Mouse (Mus musculus) forebrain, postnatal 0 days (tissue): ENCODE measurements around the gene Micu1. TPM values are rescaled to one million over a fixed set of nuclear protein-coding genes. Genes with fewer than 3 reads are reported as not detected.

Experiments
- ATAC-seq: fragments of 200-750 bp; cut with Nextera tagmentation; 2 replicates; pipeline ENCODE4 v1.8.0; 2017; ENCODE audit warnings: mild to moderate bottlenecking, moderate library complexity
- DNase-seq: peaks from one replicate; pipeline ENCODE4 v3.0.0-alpha.2; 2015
- H3K27ac ChIP-seq: fragments of 300-500 bp; sonication (generic); 2 replicates; pipeline ENCODE4 v1.5.1; 2014; ENCODE audit warnings: low read depth, mild to moderate bottlenecking, antibody characterized with exemption, low read length, moderate library complexity, mixed read lengths
- H3K27me3 ChIP-seq: fragments of 300-500 bp; sonication (generic); 2 replicates; pipeline ENCODE4 v1.6.1; 2014; ENCODE audit warnings: mild to moderate bottlenecking, low read length, mixed read lengths; ENCODE audit not compliant: insufficient read depth
- H3K36me3 ChIP-seq: fragments of 300-500 bp; sonication (generic); 2 replicates; pipeline ENCODE4 v1.6.1; 2014; ENCODE audit warnings: mild to moderate bottlenecking, moderate library complexity; ENCODE audit not compliant: insufficient read depth
- H3K4me1 ChIP-seq: fragments of 300-500 bp; sonication (generic); 2 replicates; pipeline ENCODE4 v1.6.1; 2014; ENCODE audit warnings: antibody characterized with exemption; ENCODE audit not compliant: insufficient read depth
- H3K4me2 ChIP-seq: fragments of 300-500 bp; sonication (generic); 2 replicates; pipeline ENCODE4 v1.6.1; 2014; ENCODE audit warnings: low read depth, mild to moderate bottlenecking, moderate library complexity
- H3K4me3 ChIP-seq: fragments of 300-500 bp; sonication (generic); 2 replicates; pipeline ENCODE4 v1.5.1; 2014; ENCODE audit warnings: low read depth, low read length, mixed read lengths
- H3K9ac ChIP-seq: fragments of 300-500 bp; sonication (generic); 2 replicates; pipeline ENCODE4 v1.6.1; 2014; ENCODE audit warnings: mild to moderate bottlenecking
- H3K9me3 ChIP-seq: fragments of 300-500 bp; sonication (generic); 2 replicates; pipeline ENCODE4 v1.6.1; 2016; ENCODE audit warnings: low read length
- CTCF ChIP-seq: sonication (generic); IDR thresholded peaks from 2 replicates; pipeline ENCODE4 v1.5.1; 2016; ENCODE audit warnings: antibody characterized with exemption, control low read depth, low read depth
- WGBS: fragments of 180-500 bp; shearing (Covaris S2); extraction: QIAGEN DNeasy Blood & Tissue Kit; methylation state at CpG from one replicate; pipeline ENCODE4 v1.1.7; 2014; 5-methylcytosine and 5-hydroxymethylcytosine counted together
- polyA plus RNA-seq: library from polyadenylated mRNA; unstranded; fragments of >200 nt; fragmentation: Nextera tagmentation; extraction: Ambion mirVana; gene quantifications from 2 replicates; pipeline ENCODE4 v1.2.1, GENCODE M21; 2015
- total RNA-seq: library from RNA; depleted of rRNA; stranded (reverse); fragments of >200 nt; gene quantifications from 2 replicates; pipeline ENCODE4 v1.2.3, GENCODE M21; 2014

The Micu1 gene
- total and polyA plus RNA-seq, 2 experiments from 2014 or later, result 69.6 to 72.0 TPM

DNA sequence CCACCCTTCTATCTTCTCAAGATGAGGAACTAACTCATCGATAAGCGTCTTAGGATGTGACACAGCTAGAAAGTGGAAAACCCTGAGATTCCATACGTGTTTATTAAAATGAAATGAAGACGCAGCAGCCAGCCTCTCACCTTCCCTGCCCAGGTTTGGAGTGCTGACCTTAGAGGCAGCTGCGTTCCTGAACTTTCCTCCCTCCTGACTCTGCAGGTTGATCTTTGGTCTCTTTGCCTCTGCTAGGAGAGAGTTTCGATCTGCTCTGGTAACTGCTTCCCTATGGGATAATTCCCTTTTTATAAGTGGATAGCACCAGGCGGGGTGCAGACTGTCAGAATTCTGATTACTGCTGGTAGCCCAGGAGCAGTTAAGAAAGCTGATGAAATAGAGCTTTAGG is 178.6 kb downstream of the Micu1 start:
- no peak for TF ChIP-seq CTCF
- Histone ChIP-seq H3K27me3 (no peaks in the 10 kb centered on the region), H3K4me3 (peak overlapping the region; percentile 98), H3K27ac (no peak overlapping the region), H3K36me3 (peaks cover 8% of the 10 kb centered on the region; the same call in 1 of the 2 replicates), H3K9ac (peak overlapping the region; percentile 97), H3K4me1 (peaks cover 11% of the 10 kb centered on the region), H3K4me2 (peak overlapping the region; percentile 92), H3K9me3 (no peaks in the 10 kb centered on the region)
- ATAC-seq (no peak), DNase-seq (no peak)
- WGBS, result 87% methylated on average over 7 of the region's 7 CpGs

DNA sequence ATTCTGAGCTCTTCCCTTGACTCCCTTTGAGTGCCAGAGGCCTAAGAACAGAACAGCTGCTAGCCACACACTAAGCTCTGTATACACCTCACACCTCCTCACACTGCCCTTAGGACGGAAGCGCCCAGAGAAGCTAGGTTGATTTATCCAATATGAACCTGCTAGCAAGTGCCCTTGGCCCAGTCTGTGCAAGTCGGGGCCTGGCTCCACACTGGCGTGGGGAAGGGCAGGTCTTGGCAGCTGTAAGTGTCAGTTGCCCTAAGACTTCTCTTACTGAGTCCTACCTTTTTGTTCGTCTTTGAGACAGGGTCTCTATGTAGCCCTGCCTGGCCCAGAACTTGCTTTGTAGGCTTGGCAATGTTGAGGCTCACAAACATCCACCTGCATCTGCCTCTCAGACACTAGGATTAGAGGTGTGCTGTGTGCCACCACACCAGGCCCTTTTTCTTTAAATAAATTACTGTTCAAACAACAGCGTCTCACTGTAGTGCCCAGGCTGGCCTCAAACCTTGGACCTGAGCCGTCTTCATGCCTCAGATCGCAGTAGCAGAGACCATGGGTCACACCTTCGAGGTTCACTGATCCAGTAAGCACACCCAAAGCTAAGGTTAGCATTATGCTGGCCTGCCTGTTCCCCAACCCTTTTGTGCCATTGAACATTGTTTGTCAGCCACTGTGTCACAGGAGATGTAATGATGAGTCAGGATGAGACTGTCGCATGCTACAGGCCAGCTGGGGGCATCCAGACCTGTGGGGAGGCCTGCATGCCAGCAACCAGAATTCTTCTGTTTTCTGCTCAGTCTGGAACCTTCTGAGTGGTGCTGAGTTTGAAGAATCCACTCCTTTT is 182.3 kb downstream of the Micu1 start:
- Histone ChIP-seq H3K9ac (no peak overlapping the region), H3K4me1 (peaks cover 8% of the 10 kb centered on the region), H3K27ac (no peak overlapping the region), H3K27me3 (no peaks in the 10 kb centered on the region), H3K36me3 (peaks cover 8% of the 10 kb centered on the region; the same call in 1 of the 2 replicates), H3K4me3 (no peak overlapping the region), H3K4me2 (no peak overlapping the region), H3K9me3 (no peaks in the 10 kb centered on the region)
- DNase-seq (no peak), ATAC-seq (no peak)
- TF ChIP-seq CTCF, result no peak
- 89% methylated on average over 10 of the region's 10 CpGs for WGBS

- 92% methylated on average over 14 of the region's 14 CpGs for WGBS
- Histone ChIP-seq H3K4me2 (no peak overlapping the region), H3K36me3 (peaks cover 8% of the 10 kb centered on the region; the same call in 1 of the 2 replicates), H3K4me1 (peaks cover 7% of the 10 kb centered on the region), H3K9me3 (no peaks in the 10 kb centered on the region), H3K9ac (no peak overlapping the region), H3K27me3 (no peaks in the 10 kb centered on the region), H3K27ac (no peak overlapping the region), H3K4me3 (no peak overlapping the region)
- DNase-seq, result no peak
- no peak for ATAC-seq
- TF ChIP-seq CTCF, result no peak
Observed at GRCm38 (mm10) chr10:59885174-59886080, 183.2 kb downstream of the Micu1 start.

- WGBS, result 97% methylated on average over 1 of the region's 1 CpGs
- no peak for ATAC-seq
Observed at GRCm38 (mm10) chr10:59886081-59886466, 183.8 kb downstream of the Micu1 start.

GRCm38 (mm10) chr10:59887432-59887831 is 185.2 kb downstream of the Micu1 start:
- no peak for ATAC-seq
- no peak overlapping the region for H3K4me3 ChIP-seq
- H3K36me3 ChIP-seq, result peaks cover 25% of the 10 kb centered on the region
- no peak overlapping the region for H3K9ac ChIP-seq
- H3K9me3 ChIP-seq, result no peaks in the 10 kb centered on the region
- WGBS, result 90% methylated on average over 5 of the region's 5 CpGs
- H3K27ac ChIP-seq, result no peak overlapping the region
- H3K4me2 ChIP-seq, result no peak overlapping the region
- no peaks in the 10 kb centered on the region for H3K4me1 ChIP-seq
- H3K27me3 ChIP-seq, result no peaks in the 10 kb centered on the region
- DNase-seq, result no peak
- TF ChIP-seq CTCF, result no peak

More at GRCm38 (mm10) chr10:59886081-59886466, 183.8 kb downstream of the Micu1 start:
- Histone ChIP-seq H3K36me3 (peaks cover 12% of the 10 kb centered on the region; the same call in 1 of the 2 replicates), H3K27me3 (no peaks in the 10 kb centered on the region), H3K9me3 (no peaks in the 10 kb centered on the region), H3K27ac (no peak overlapping the region), H3K4me2 (no peak overlapping the region), H3K4me1 (peaks cover under 1% of the 10 kb centered on the region; the same call in 1 of the 2 replicates), H3K4me3 (no peak overlapping the region), H3K9ac (no peak overlapping the region)
- no peak for DNase-seq
- TF ChIP-seq CTCF, result no peak

GRCm38 (mm10) chr10:59889339-59889738 is 187.1 kb downstream of the Micu1 start:
- WGBS, result 88% methylated on average over 7 of the region's 7 CpGs
- Histone ChIP-seq H3K27ac (no peak overlapping the region), H3K4me3 (no peak overlapping the region), H3K4me2 (no peak overlapping the region), H3K4me1 (no peaks in the 10 kb centered on the region), H3K9ac (no peak overlapping the region), H3K36me3 (peaks cover 34% of the 10 kb centered on the region), H3K9me3 (no peaks in the 10 kb centered on the region), H3K27me3 (no peaks in the 10 kb centered on the region)
- TF ChIP-seq CTCF, result no peak
- ATAC-seq (no peak), DNase-seq (no peak)
